Comparison of ENCODE assay signal across 11 mouse cellular contexts in genomic region chr5:43353021-43353990, GRCm38 (mm10).
DNase-seq lines count a peak whose midpoint lies in the region; ATAC-seq and TF ChIP-seq lines count a peak whose summit lies in the region.
"Had no signal": no experiment of that assay in that cellular context is flagged by ENCODE, and none has a peak within 500 bp of the region (broad histone marks: within the 10 kb centered on the region; RNA-seq: fewer than 3 reads in every experiment).

No protein-coding gene starts in this region.

- no peak overlapping the region for H3K9ac ChIP-seq in hindbrain, postnatal 0 days (replicated peaks; ENCODE audit: low read length)
- H3K9ac ChIP-seq in heart, embryonic 11.5 days (ENCODE audit: low read depth, low read length): no peak overlapping the region
- H3K9ac ChIP-seq: liver, embryonic 13.5 days had no signal

- 32% methylated on average over 23 of the region's 23 CpGs for WGBS in cerebellum, adult 2 months
- WGBS in hindbrain, postnatal 0 days: 43% methylated on average over 23 of the region's 23 CpGs
- WGBS in heart, embryonic 11.5 days (ENCODE audit: insufficient replicate concordance): 77% methylated on average over 23 of the region's 23 CpGs
- WGBS in thymus, adult 2 months: 87% methylated on average over 23 of the region's 23 CpGs

- H3K36me3 ChIP-seq in hindbrain, postnatal 0 days (ENCODE audit: insufficient read depth, low read length): no peaks in the 10 kb centered on the region
- H3K36me3 ChIP-seq in heart, embryonic 11.5 days (ENCODE audit: control insufficient read depth, insufficient read depth, low read length): no peaks in the 10 kb centered on the region
- no peaks in the 10 kb centered on the region for H3K36me3 ChIP-seq in thymus, adult 2 months (ENCODE audit: control insufficient read depth, insufficient read depth, low read length)
- H3K36me3 ChIP-seq: liver, embryonic 13.5 days had no signal

- H3K9me3 ChIP-seq in hindbrain, postnatal 0 days (ENCODE audit: low read length): no peaks in the 10 kb centered on the region
- H3K9me3 ChIP-seq in heart, embryonic 11.5 days (replicated peaks; ENCODE audit: control insufficient read depth, low read length): no peaks in the 10 kb centered on the region
- H3K9me3 ChIP-seq: liver, embryonic 13.5 days had no signal

- peaks cover 23% of the 10 kb centered on the region for H3K4me1 ChIP-seq in cerebellum, adult 2 months (ENCODE audit: control insufficient read depth, insufficient read depth, low read length)
- peaks cover 13% of the 10 kb centered on the region for H3K4me1 ChIP-seq in hindbrain, postnatal 0 days (ENCODE audit: insufficient read depth, low read length)
- peaks cover 16% of the 10 kb centered on the region for H3K4me1 ChIP-seq in heart, embryonic 11.5 days (ENCODE audit: control insufficient read depth, insufficient read depth, low read length)
- peaks cover 9% of the 10 kb centered on the region for H3K4me1 ChIP-seq in thymus, adult 2 months (replicated peaks; ENCODE audit: control insufficient read depth, insufficient read depth, low read length)

- H3K27ac ChIP-seq in cerebellum, adult 2 months (ENCODE audit: insufficient read depth, low read length): 0 out of 2 replicates have a peak overlapping the region, but pooled peaks have one; percentile 23
- H3K27ac ChIP-seq in hindbrain, postnatal 0 days: peak overlapping the region; percentile 48; the same call in 1 of the 2 replicates
- no peak overlapping the region for H3K27ac ChIP-seq in heart, embryonic 11.5 days (ENCODE audit: low read depth, low read length)
- H3K27ac ChIP-seq in thymus, adult 2 months (ENCODE audit: control insufficient read depth, insufficient read depth, low read length): no peak overlapping the region
- H3K27ac ChIP-seq: liver, embryonic 13.5 days; stomach, postnatal 0 days had no signal

- peak overlapping the region; percentile 17 for H3K4me3 ChIP-seq in cerebellum, adult 2 months (replicated peaks; ENCODE audit: insufficient read depth, low read depth, low read length)
- H3K4me3 ChIP-seq in hindbrain, postnatal 0 days (ENCODE audit: low read length): no peak overlapping the region
- H3K4me3 ChIP-seq in heart, embryonic 11.5 days (ENCODE audit: low read depth, low read length): no peak overlapping the region
- no peak overlapping the region for H3K4me3 ChIP-seq in thymus, adult 2 months (ENCODE audit: control insufficient read depth, insufficient read depth, low read length)
- H3K4me3 ChIP-seq: liver, embryonic 13.5 days had no signal

- no peaks in the 10 kb centered on the region for H3K27me3 ChIP-seq in cerebellum, adult 2 months (ENCODE audit: control insufficient read depth, insufficient read depth, low read length)
- H3K27me3 ChIP-seq in hindbrain, postnatal 0 days (ENCODE audit: insufficient read depth, low read length): no peaks in the 10 kb centered on the region
- no peaks in the 10 kb centered on the region for H3K27me3 ChIP-seq in heart, embryonic 11.5 days (ENCODE audit: control insufficient read depth, insufficient read depth, low read length)
- no peaks in the 10 kb centered on the region for H3K27me3 ChIP-seq in thymus, adult 2 months (ENCODE audit: control insufficient read depth, insufficient read depth, low read length)
- H3K27me3 ChIP-seq: liver, embryonic 13.5 days had no signal

- peak; percentile 3 for DNase-seq in CD4-positive, CD25-positive, alpha-beta regulatory T cell, adult 2 months (ENCODE audit: low read depth, low spot score)
- peak; percentile 30 for DNase-seq in CD4-positive helper T cell, adult 2 months (ENCODE audit: low read depth, low spot score)
- peak; percentile 74 to 85 for DNase-seq in cerebellum, adult 2 months
- peak; percentile 64 for DNase-seq in hindbrain, postnatal 0 days (ENCODE audit: low spot score)
- DNase-seq in right cerebral cortex, postnatal 10 days (ENCODE audit: low spot score in 2 of 2): no peak
- DNase-seq in thymus, adult 2 months: no peak
- DNase-seq: heart, postnatal 4 days; liver, embryonic 13.5 days had no signal

- ATAC-seq in CD4-positive, CD25-positive, alpha-beta regulatory T cell, adult 4 months: no peak
- 0 out of 2 replicates have a peak, but pooled peaks have one; percentile 48 for ATAC-seq in hindbrain, postnatal 0 days
- ATAC-seq in heart, embryonic 11.5 days (replicated peaks; ENCODE audit: insufficient number of reproducible peaks, low FRiP score, low TSS enrichment): no peak

- no peak for TF ChIP-seq CTCF in cerebellum, adult 2 months (IDR thresholded peaks at IDR 0.05; ENCODE audit: borderline replicate concordance, insufficient read depth, low read depth, low read length)
- TF ChIP-seq CTCF in hindbrain, postnatal 0 days (IDR thresholded peaks at IDR 0.05; ENCODE audit: low read depth): no peak
- no peak for TF ChIP-seq CTCF in thymus, adult 2 months (IDR thresholded peaks at IDR 0.05; ENCODE audit: borderline replicate concordance, control insufficient read depth, extremely low read depth, insufficient read depth, low read length, poor library complexity)

- no peak for TF ChIP-seq POLR2A in cerebellum, adult 2 months (IDR thresholded peaks at IDR 0.05; ENCODE audit: borderline replicate concordance, insufficient read depth, low read length)
- TF ChIP-seq POLR2A in thymus, adult 2 months (IDR thresholded peaks at IDR 0.05; ENCODE audit: control insufficient read depth, extremely low read depth, insufficient read depth, low read length, poor library complexity): no peak

- H3K4me2 ChIP-seq in hindbrain, postnatal 0 days (ENCODE audit: low read depth, low read length): no peak overlapping the region
- H3K4me2 ChIP-seq in heart, embryonic 11.5 days: no peak overlapping the region

Comparison
In these comparisons a context has a peak if more than half of its experiments do, and no peak if none do; other contexts are left out.
1. DNase-seq: peak in CD4-positive, CD25-positive, alpha-beta regulatory T cell, adult 2 months (single experiment), CD4-positive helper T cell, adult 2 months (single experiment), cerebellum, adult 2 months (2 of 2) and hindbrain, postnatal 0 days (single experiment); none in right cerebral cortex, postnatal 10 days (0 of 2) and thymus, adult 2 months (single experiment).
2. H3K27ac ChIP-seq: peak in cerebellum, adult 2 months (single experiment) and hindbrain, postnatal 0 days (single experiment); none in heart, embryonic 11.5 days (single experiment) and thymus, adult 2 months (single experiment).